16 mouse cellular contexts compared by ENCODE assay signal in genomic region chr17:29947271-29947714, GRCm38 (mm10). TPM values are rescaled to one million over a fixed set of nuclear protein-coding genes. Genes with fewer than 3 reads are reported as not detected.
A peak's percentile ranks its signal among the peaks of the same experiment; 100 is the strongest.
DNase-seq lines count a peak whose midpoint lies in the region; ATAC-seq lines count a peak whose summit lies in the region.
"Had no signal": no experiment of that assay in that cellular context is flagged by ENCODE, and none has a peak within 500 bp of the region (broad histone marks: within the 10 kb centered on the region; RNA-seq: fewer than 3 reads in every experiment).

No protein-coding gene starts in this region.

- H3K4me2 ChIP-seq in kidney, embryonic 14.5 days (replicated peaks; ENCODE audit: low read depth, low read length) = no peak overlapping the region
- no peak overlapping the region for H3K4me2 ChIP-seq in hindbrain, embryonic 15.5 days
- H3K4me2 ChIP-seq in midbrain, embryonic 16.5 days (ENCODE audit: low read length) = no peak overlapping the region
- H3K4me2 ChIP-seq: neural tube, embryonic 12.5 days had no signal

- H3K9me3 ChIP-seq in kidney, embryonic 14.5 days (ENCODE audit: control insufficient read depth, low read length) = no peaks in the 10 kb centered on the region
- H3K9me3 ChIP-seq in hindbrain, embryonic 15.5 days = no peaks in the 10 kb centered on the region
- H3K9me3 ChIP-seq in midbrain, embryonic 16.5 days (replicated peaks; ENCODE audit: control insufficient read depth, low read length, poor library complexity, severe bottlenecking) = no peaks in the 10 kb centered on the region
- H3K9me3 ChIP-seq: neural tube, embryonic 12.5 days had no signal

- H3K36me3 ChIP-seq in kidney, embryonic 14.5 days (ENCODE audit: control insufficient read depth, insufficient read depth, low read length) = no peaks in the 10 kb centered on the region
- no peaks in the 10 kb centered on the region for H3K36me3 ChIP-seq in hindbrain, embryonic 15.5 days
- H3K36me3 ChIP-seq in midbrain, embryonic 16.5 days (ENCODE audit: control insufficient read depth, insufficient read depth, low read length) = no peaks in the 10 kb centered on the region
- H3K36me3 ChIP-seq: neural tube, embryonic 12.5 days had no signal

- WGBS in kidney, embryonic 14.5 days = 33% methylated on average over 5 of the region's 5 CpGs
- WGBS in hindbrain, embryonic 15.5 days = 37% methylated on average over 5 of the region's 5 CpGs
- 22% methylated on average over 5 of the region's 5 CpGs for WGBS in midbrain, embryonic 16.5 days

- no peak overlapping the region for H3K27ac ChIP-seq in kidney, embryonic 14.5 days (ENCODE audit: low read depth, low read length)
- no peak overlapping the region for H3K27ac ChIP-seq in hindbrain, embryonic 15.5 days (replicated peaks)
- no peak overlapping the region for H3K27ac ChIP-seq in midbrain, embryonic 16.5 days (ENCODE audit: low read length)
- H3K27ac ChIP-seq: liver, embryonic 14.5 days; neural tube, embryonic 12.5 days had no signal

- peaks cover 11% of the 10 kb centered on the region for H3K4me1 ChIP-seq in kidney, embryonic 14.5 days (ENCODE audit: control insufficient read depth, insufficient read depth, low read length)
- H3K4me1 ChIP-seq in hindbrain, embryonic 15.5 days (replicated peaks) = peaks cover 12% of the 10 kb centered on the region
- no peaks in the 10 kb centered on the region; the same call in 1 of the 2 replicates for H3K4me1 ChIP-seq in midbrain, embryonic 16.5 days (ENCODE audit: control insufficient read depth, insufficient read depth, low read length)

- peak; percentile 75 for ATAC-seq in kidney, embryonic 14.5 days (ENCODE audit: low FRiP score, low TSS enrichment)
- ATAC-seq in hindbrain, embryonic 15.5 days (ENCODE audit: low FRiP score, low read depth) = peak; percentile 84
- peak; percentile 67; the same call in 1 of the 2 replicates for ATAC-seq in midbrain, embryonic 16.5 days

- DNase-seq in cerebellum, postnatal 25 days = peak; percentile 23 to 45
- DNase-seq in cerebellum, adult 18-20 months = no peak
- no peak for DNase-seq in kidney, adult 18-20 months
- no peak for DNase-seq in thymus, adult 18-20 months
- DNase-seq in spleen, postnatal 14 days (ENCODE audit: low spot score in 2 of 2) = no peak
- DNase-seq: adrenal gland, postnatal 10 days; B cell, adult 2 months; embryo, embryonic 11 days; heart, adult 18-20 months; lung, postnatal 10 days had no signal

- H3K4me3 ChIP-seq in kidney, embryonic 14.5 days (ENCODE audit: low read length) = no peak overlapping the region
- H3K4me3 ChIP-seq in hindbrain, embryonic 15.5 days = no peak overlapping the region
- H3K4me3 ChIP-seq in midbrain, embryonic 16.5 days (ENCODE audit: low read depth, low read length) = no peak overlapping the region
- H3K4me3 ChIP-seq: erythroblast, embryonic 14.5 days; neural tube, embryonic 12.5 days had no signal

- no peaks in the 10 kb centered on the region for H3K27me3 ChIP-seq in kidney, embryonic 14.5 days (ENCODE audit: control insufficient read depth, insufficient read depth, low read length)
- no peaks in the 10 kb centered on the region for H3K27me3 ChIP-seq in hindbrain, embryonic 15.5 days
- no peaks in the 10 kb centered on the region for H3K27me3 ChIP-seq in midbrain, embryonic 16.5 days (ENCODE audit: control insufficient read depth, insufficient read depth, low read depth, low read length)
- H3K27me3 ChIP-seq: neural tube, embryonic 12.5 days had no signal

- no peak overlapping the region; the same call in 1 of the 2 replicates for H3K9ac ChIP-seq in kidney, embryonic 14.5 days (ENCODE audit: low read depth, low read length)
- H3K9ac ChIP-seq in hindbrain, embryonic 15.5 days = no peak overlapping the region
- H3K9ac ChIP-seq in midbrain, embryonic 16.5 days (ENCODE audit: low read depth, low read length) = no peak overlapping the region
- H3K9ac ChIP-seq: liver, embryonic 14.5 days; neural tube, embryonic 12.5 days had no signal

RNA-seq across cellular contexts. Expression of gene Mdga1, which starts 22.6 kb away (rescaled TPM):
- polyA plus RNA-seq in kidney, embryonic 14.5 days (2014; fragmentation: Nextera tagmentation; extraction: Ambion mirVana) = 1.0 and 1.6 TPM in 2 replicates
- polyA plus RNA-seq in hindbrain, embryonic 15.5 days (2015; fragmentation: Nextera tagmentation; extraction: Ambion mirVana) = 16.6 and 18.9 TPM in 2 replicates
- 14.3 and 14.7 TPM in 2 replicates for polyA plus RNA-seq in midbrain, embryonic 16.5 days (2015; fragmentation: Nextera tagmentation; extraction: Ambion mirVana)

RNA-seq across cellular contexts. Expression of gene Zfand3, which starts 57.2 kb away (rescaled TPM):
- polyA plus RNA-seq in kidney, embryonic 14.5 days (2014; fragmentation: Nextera tagmentation; extraction: Ambion mirVana) = 49.1 and 51.6 TPM in 2 replicates
- polyA plus RNA-seq in hindbrain, embryonic 15.5 days (2015; fragmentation: Nextera tagmentation; extraction: Ambion mirVana) = 54.7 and 59.8 TPM in 2 replicates
- 48.7 and 51.5 TPM in 2 replicates for polyA plus RNA-seq in midbrain, embryonic 16.5 days (2015; fragmentation: Nextera tagmentation; extraction: Ambion mirVana)

Comparison
In these comparisons a context has a peak if more than half of its experiments do, and no peak if none do; other contexts are left out.
1. DNase-seq: peak in cerebellum, postnatal 25 days (2 of 2); none in cerebellum, adult 18-20 months (0 of 2), kidney, adult 18-20 months (single experiment), thymus, adult 18-20 months (0 of 2) and spleen, postnatal 14 days (0 of 2).
2. Peak in every context shown above with its lines, with median percentiles within 50 percentile points of each other: ATAC-seq.